Mouse (Mus musculus): ENCODE measurements around the gene Frmpd3.
"Not testable (repeated sequence)": the region's sequence is repeated elsewhere in the genome, so short reads cannot be mapped to it uniquely, and the experiment has no call there.

Frmpd3 gene

DNA sequence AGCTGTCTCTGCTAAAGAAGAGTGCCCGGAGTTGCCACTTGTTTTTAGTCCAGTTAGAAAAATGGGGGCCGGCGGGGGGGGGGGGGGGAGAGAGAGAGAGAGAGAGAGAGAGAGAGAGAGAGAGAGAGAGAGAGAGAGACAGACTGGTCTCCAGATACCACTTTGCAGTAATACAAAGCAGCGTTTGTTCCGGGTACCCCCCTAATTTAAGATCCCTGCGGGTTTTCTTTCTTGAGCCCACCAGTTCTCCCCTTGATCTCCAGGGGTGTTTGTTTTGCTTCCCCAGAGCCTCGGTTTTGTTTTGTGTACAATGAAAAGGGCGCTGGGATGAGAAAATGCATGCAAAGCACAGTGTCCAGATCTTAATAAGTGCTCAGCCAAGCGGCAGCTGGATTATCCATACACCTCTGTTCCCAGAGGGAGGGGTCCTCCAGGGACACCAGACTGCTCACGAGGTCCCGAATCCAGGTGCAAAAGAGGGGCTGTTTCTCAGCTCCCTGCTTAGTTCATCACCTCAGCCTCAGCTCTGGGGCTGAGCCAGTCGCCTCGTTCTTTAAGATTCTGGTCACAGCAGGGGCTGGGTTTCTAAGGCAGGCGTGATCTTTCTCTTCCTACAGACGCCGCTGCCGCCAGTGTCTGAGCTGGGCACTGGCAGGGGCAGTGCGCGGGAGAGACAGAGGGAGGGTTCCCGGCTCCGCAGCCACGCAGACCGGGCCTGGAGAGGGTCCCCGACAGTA is at the start of gene Frmpd3:
Frmpd3 (plus strand) TSS at position 608 of the 737 bp plus-strand sequence.
- peak; percentile 1 for DNase-seq

DNA sequence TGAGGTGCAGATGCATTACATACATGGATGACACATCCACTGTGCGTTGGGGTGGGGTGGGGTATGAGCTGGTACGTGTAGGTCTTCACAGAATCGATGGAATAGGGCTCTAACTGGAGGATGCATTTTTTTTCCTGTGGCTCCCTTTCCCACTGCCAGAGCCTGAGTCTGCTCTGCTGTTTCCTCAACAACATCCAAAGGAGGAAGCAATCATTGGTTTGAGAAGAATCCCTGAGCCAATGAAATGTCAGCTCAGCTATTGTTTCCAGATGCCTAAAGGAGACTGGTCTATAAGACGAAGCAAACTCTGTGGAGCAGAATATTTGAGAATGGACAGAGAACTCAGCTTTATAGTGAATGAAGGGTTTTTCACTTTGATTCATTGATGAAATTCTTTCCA is 38.3 kb upstream of the Frmpd3 start:
- no peak for DNase-seq

GRCm38 (mm10) chrX:140305652-140306051 is 36.4 kb upstream of the Frmpd3 start:
- no peak for DNase-seq

DNA sequence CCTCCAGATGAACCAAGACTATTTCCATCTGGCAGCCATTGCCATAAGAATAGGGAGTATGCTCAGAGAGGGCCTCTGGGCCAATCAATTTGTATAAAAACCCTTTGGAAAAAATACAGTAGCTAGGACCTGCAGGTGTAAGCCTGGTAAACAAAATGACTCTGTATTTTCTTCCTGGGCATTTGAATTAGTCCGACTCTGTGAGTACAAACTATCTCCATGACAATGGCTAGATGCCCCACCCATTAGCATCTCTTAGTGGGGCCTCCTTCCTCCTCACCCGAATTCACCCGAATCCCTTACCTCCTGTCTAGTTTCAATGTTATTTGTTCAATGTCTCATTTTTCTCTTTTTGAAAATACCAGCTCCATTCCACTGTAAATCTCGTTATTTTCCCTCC is 24.1 kb upstream of the Frmpd3 start:
- no peak for DNase-seq

DNA sequence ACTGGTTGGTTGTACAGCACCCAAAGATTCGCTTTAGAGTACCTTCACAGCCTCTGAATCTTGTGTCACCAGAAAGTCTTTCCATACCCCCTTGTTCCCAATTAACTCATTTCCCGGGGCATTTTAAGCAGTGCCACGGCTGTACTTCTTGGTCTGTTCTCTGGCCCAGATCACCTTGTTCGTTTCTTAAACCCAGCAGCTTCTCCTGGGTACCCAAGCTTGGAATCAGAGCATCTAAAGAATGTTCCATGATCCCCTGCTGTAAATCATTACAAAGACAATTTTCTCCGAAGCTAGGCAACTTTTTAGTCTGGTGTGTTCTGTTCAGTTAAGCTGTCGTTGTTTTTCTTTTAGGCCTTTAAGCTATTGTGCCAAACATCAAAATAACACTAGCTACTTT is 22.9 kb upstream of the Frmpd3 start:
- DNase-seq = no peak

DNA sequence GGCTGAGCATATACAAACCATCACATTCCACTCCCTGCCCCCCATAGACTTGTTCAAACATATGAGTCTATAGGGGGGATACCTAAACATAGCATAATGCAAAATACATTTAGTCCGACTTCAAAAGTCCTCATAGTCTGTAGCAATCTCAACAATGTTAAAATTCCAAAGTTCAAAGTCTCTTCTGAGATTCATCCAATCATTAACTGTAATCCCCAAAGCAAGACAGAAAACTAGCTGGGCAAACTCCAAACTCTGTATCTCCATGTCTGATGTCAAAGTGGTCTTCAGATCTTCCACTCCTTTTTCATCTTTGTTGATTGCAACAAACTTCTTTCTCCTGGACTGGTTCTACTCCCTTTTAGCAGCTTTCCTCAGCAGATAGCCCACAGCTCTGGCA is 21.4 kb upstream of the Frmpd3 start:
- DNase-seq = not testable (repeated sequence)

DNA sequence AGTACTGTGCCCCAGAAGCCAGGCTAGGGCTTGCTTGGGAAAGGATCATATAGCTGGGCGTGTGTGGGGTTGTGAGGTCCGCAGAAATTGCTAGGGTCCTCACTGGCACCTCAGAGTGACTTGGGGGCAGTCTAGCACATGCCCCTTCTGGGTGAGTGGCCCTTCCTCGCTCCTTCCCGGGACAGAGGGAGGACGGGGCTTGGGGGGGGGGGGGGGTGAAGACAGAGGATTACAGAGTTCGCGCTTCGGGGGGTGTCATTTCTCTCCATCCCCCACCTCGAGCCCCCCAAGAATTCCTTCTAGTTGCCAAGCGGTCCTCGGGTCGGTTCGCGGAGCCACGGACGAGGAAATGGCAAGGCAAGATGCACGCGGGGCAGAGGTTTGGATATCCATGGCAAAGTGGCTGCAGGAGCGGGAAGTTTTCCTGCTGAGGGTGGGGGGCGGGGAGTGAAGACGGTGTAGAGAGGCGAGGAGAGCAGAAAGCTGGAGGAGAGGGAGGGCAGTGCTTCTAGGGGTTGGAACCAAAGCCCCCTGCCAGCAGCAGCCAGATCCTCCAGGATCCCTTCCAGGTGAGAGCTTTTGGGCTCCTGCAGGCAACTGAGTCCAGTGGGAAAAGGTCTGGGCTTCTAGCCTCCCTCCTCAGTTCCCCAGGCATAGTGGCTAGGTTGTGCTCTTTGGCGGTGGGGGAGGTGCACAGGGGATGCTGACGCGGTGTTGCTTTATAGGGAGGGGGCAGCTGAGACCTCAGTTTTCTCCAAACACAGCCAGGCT is 515 bp downstream of the Frmpd3 start:
- DNase-seq = no peak

DNA sequence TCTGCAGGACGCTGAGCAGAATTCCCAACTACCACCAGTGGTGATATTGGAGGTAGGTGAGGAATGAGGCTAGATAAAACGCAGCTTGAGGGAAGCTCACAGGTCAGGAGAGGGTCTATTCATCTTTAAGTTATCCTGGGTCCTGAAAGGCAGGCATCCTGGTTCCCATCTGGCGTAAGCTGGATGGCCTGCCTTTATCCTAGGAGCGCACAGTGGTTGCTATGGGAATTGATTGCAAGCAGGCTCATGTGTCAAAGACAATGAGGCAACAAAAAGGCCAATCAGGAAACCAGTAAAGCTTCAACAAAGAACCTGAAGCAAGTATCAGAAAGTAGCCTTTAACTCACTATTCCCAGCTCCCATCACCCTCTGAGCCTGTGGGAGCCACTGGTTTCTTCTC is 33.6 kb downstream of the Frmpd3 start:
- no peak for DNase-seq

DNA sequence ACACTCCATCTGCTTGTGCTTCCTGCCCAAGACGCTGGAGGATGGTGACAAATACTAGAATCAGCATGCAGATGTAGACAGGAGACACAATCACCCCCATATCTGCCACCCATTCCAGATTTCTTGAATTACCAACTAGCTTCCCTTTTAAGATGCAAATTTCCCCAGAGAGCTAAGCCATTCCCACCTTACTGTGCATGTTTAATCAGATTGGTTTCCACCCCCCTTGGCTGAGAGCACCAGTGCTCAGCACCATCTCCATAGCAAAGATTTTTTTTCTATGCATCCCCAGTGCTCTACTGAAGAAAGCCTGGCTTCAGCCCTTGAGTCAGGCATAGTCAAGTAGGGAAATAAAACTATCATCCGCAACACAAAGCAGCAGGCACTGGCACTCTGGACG is 57.9 kb downstream of the Frmpd3 start:
- DNase-seq = no peak

- DNase-seq = no peak
These were observed 60.8 kb downstream of the Frmpd3 start for GRCm38 (mm10) chrX:140402904-140403303.

DNA sequence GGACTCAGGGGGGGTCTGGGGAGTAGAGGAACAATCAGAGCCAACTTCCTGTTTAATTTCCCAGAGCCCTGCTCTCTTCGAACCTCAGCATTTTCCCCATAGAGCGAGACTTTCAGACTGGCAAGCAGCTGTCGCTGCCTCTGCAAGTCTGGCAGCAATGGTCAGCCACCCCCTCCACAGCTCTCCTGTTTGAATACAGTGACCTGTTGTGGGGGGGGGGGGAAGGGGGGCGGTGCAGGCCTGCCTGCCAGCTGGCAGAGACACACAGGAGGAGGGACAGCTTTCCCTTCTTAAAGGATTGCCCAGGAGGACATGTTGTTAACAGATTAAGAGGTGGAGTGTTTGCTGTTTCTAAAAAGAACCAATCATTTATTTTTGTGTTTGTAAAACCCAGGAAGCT is 64.0 kb downstream of the Frmpd3 start:
- no peak for DNase-seq

DNA sequence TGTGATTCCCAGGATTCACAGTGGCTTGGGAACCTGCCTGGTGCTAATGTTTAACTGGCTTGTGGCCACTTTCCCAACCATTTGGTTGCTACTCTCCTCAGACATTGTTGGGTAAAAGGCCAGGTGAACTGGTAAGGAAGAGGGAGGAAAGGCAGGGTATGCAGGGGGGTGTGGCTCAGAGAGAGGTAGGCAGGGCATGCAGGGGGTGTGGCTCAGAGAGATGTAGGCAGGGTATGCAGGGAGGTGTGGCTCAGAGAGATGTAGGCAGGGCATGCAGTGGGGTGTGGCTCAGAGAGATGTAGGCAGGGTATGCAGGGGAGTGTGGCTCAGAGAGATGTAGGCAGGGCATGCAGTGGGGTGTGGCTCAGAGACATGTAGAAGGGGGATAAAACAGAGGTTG is 64.4 kb downstream of the Frmpd3 start:
- no peak for DNase-seq

- DNase-seq = no peak
These were observed 65.5 kb downstream of the Frmpd3 start for GRCm38 (mm10) chrX:140407593-140407992.

GRCm38 (mm10) chrX:140418467-140418866 is 76.4 kb downstream of the Frmpd3 start:
- DNase-seq = no peak

DNA sequence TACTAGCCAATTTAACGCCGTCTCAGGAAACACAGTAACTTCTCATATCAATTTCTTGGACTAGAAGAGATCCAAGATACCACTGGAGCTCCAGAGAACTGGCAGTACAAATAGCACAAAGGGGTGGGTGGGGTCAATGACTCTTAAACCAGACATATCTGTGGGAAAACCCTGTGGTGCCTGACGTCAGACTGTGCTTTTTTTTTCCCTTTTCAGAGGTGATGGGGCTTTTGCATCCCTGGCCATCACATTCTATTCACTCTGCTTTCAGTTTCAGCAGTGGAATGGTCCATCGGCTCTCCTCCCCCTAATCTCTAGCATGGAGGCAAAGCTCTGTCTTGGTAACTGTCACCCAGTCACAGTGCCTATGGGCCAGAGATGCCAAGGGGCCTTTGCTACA is 85.1 kb downstream of the Frmpd3 start:
- no peak for DNase-seq

DNA sequence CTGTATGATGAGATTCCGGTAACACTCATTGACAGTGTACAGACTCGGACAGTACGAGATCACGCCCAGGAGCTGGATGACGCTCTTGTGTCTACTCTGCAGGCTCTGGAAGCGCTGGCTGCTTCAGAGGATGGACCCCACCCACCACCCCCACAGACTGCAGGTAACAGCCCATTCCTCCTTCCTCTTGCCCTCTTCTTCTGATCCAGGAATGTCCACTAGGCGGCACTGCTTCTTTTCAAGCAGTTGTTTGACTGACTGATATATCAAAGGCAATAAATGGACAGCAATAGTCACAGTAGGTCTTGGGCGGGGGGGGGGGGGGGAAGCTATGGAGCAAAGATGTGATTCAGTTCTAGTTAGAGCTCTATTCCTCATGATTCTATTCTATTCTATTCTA is 86.2 kb downstream of the Frmpd3 start:
- no peak for DNase-seq

- DNase-seq = no peak
These were observed 87.9 kb downstream of the Frmpd3 start for GRCm38 (mm10) chrX:140429985-140430384.

- peak; percentile 43 for DNase-seq
These were observed 88.4 kb downstream of the Frmpd3 start for GRCm38 (mm10) chrX:140430506-140430905.

DNA sequence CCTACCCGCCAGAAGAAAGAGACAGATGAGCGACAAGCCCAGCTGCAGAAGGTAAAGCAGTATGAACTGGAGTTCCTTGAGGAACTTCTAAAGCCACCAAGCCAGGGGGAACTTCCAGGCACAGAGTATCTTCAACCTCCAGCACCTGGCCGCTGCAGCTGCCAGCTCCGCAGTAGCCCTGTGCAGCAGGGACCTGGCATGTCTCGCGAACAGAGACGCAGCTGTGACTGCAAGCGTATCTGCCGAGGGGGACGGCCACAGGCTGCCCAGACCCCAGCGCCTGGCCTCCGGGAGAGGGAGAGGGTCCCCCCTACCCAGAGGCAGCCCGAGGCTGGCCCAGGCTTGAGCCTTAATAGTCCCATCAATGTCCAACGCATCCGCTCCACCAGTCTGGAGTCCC is 89.9 kb downstream of the Frmpd3 start:
- DNase-seq = no peak

- DNase-seq = no peak
These were observed 90.7 kb downstream of the Frmpd3 start for GRCm38 (mm10) chrX:140432786-140433185.

GRCm38 (mm10) chrX:140437906-140438305 is 95.8 kb downstream of the Frmpd3 start:
- no peak for DNase-seq

- no peak for DNase-seq
These were observed 103.5 kb downstream of the Frmpd3 start for GRCm38 (mm10) chrX:140445551-140445950.

DNA sequence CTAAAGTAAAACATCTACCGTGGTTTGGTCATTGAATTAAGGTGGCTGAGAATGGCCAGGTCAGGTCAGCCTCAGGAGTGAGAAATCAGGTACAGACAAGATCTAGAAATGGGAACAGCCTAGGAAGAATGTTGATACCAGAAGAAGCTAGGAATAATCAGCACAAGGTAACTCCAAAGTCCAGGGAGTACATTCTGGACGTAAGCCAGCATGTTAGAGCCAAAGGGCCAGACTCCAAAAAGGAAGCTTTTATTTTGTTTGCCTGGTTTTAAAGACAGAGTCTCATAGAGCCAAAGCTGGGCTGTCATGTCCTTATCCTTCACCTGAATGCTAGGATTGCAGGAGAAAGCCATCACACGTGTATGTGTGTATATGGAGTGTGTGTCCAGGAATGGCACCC is 108.0 kb downstream of the Frmpd3 start:
- DNase-seq = no peak

GRCm38 (mm10) chrX:140456279-140456731 is 114.2 kb downstream of the Frmpd3 start, which contains the start of gene Prps1:
Gene Prps1, plus strand, starts transcription at chrX:140456613.
- DNase-seq = peak; percentile 82
